Mouse (Mus musculus): ENCODE measurements around the gene Fkbp15.

- TF ChIP-seq POLR2A (IDR thresholded peaks at IDR 0.05; ENCODE audit: low read depth, low read length) = no peak
- no peak for TF ChIP-seq CTCF (IDR thresholded peaks at IDR 0.05; ENCODE audit: extremely low read depth, insufficient read length, insufficient replicate concordance, low read depth, low read length)
These were observed 87.7 kb downstream of the Fkbp15 start for GRCm38 (mm10) chr4:62272696-62273095.

Measured in small intestine, adult 2 months (tissue).